Mouse (Mus musculus) embryonic facial prominence, embryonic 14.5 days (tissue): Measurements from ENCODE around the gene Ism1. TPM values are rescaled to one million over a fixed set of nuclear protein-coding genes. Genes with fewer than 3 reads are reported as not detected.

Experiments
- ATAC-seq: fragments of 200-750 bp; cut with Nextera tagmentation; 2 replicates; pipeline ENCODE4 v1.8.0; 2017; ENCODE audit warnings: low read depth, moderate number of reproducible peaks, moderate TSS enrichment
- DNase-seq: peaks from one replicate; pipeline ENCODE4 v3.0.0-alpha.2; 2015; ENCODE audit warnings: low spot score
- H3K27ac ChIP-seq: fragments of 300-500 bp; sonication (generic); replicated peaks from 2 replicates; pipeline ENCODE4 v1.5.1; 2014; ENCODE audit warnings: low read depth, mild to moderate bottlenecking, low read length, moderate library complexity
- H3K27me3 ChIP-seq: fragments of 300-500 bp; sonication (generic); replicated peaks from 2 replicates; pipeline ENCODE4 v1.6.1; 2014; ENCODE audit warnings: low read length; ENCODE audit not compliant: control insufficient read depth, insufficient read depth
- H3K36me3 ChIP-seq: fragments of 300-500 bp; sonication (generic); 2 replicates; pipeline ENCODE4 v1.6.1; 2014; ENCODE audit warnings: low read length, mixed read lengths; ENCODE audit not compliant: control insufficient read depth, insufficient read depth
- H3K4me1 ChIP-seq: fragments of 300-500 bp; sonication (generic); 2 replicates; pipeline ENCODE4 v1.6.1; 2014; ENCODE audit warnings: antibody characterized with exemption, low read length; ENCODE audit not compliant: control insufficient read depth, insufficient read depth
- H3K4me2 ChIP-seq: fragments of 300-500 bp; sonication (generic); 2 replicates; pipeline ENCODE4 v1.6.1; 2014; ENCODE audit warnings: low read depth, mild to moderate bottlenecking, low read length, moderate library complexity, mixed read lengths
- H3K4me3 ChIP-seq: fragments of 300-500 bp; sonication (generic); 2 replicates; pipeline ENCODE4 v1.5.1; 2014; ENCODE audit warnings: low read depth, mild to moderate bottlenecking, low read length
- H3K9ac ChIP-seq: fragments of 300-500 bp; sonication (generic); 2 replicates; pipeline ENCODE4 v1.6.1; 2014; ENCODE audit warnings: low read depth, mild to moderate bottlenecking, low read length, moderate library complexity, mixed read lengths
- H3K9me3 ChIP-seq: fragments of 300-500 bp; sonication (generic); 2 replicates; pipeline ENCODE4 v1.6.1; 2016; ENCODE audit warnings: low read length; ENCODE audit not compliant: control insufficient read depth
- whole genome bisulfite sequencing: fragments of 180-500 bp; shearing (Covaris S2); extraction: QIAGEN DNeasy Blood & Tissue Kit; methylation state at CpG from one replicate; pipeline ENCODE4 v1.1.7; 2014; 5-methylcytosine and 5-hydroxymethylcytosine counted together
- polyA plus RNA-seq: library from polyadenylated mRNA; unstranded; fragments of >200 nt; fragmentation: Nextera tagmentation; extraction: Ambion mirVana; gene quantifications from 2 replicates; pipeline ENCODE4 v1.2.1, GENCODE M21; 2014

Ism1 gene
- polyA plus RNA-seq: 4.5 and 4.8 TPM in 2 replicates

- Histone ChIP-seq H3K4me3 (peak within 1 kb of the TSS; percentile 90), H3K4me2 (peak within 1 kb of the TSS; percentile 99), H3K27ac (peak within 1 kb of the TSS; percentile 77), H3K4me1 (peaks cover 6% of the 10 kb centered on the region; the same call in 1 of the 2 replicates), H3K9me3 (no peaks in the 10 kb centered on the region), H3K36me3 (no peaks in the 10 kb centered on the region), H3K9ac (peak within 1 kb of the TSS; percentile 87), H3K27me3 (no peaks in the 10 kb centered on the region; the same call in 1 of the 2 replicates)
- peak; percentile 47 for DNase-seq
- WGBS: under 1% methylated on average over 21 of the region's 39 CpGs
- peak; percentile 77 for ATAC-seq
Measured at GRCm38 (mm10) chr2:139677809-139678274, at the start of gene Ism1. TSS of gene Ism1 (plus strand) at chr2:139678178.

- 70% methylated on average over 4 of the region's 4 CpGs for WGBS
- no peak overlapping the region for H3K27ac ChIP-seq
- H3K4me3 ChIP-seq: no peak overlapping the region
- H3K27me3 ChIP-seq: no peaks in the 10 kb centered on the region
- H3K9ac ChIP-seq: no peak overlapping the region
- ATAC-seq (no peak), DNase-seq (no peak)
- no peaks in the 10 kb centered on the region for H3K36me3 ChIP-seq
- no peaks in the 10 kb centered on the region for H3K4me1 ChIP-seq
- no peaks in the 10 kb centered on the region for H3K9me3 ChIP-seq
- no peak overlapping the region for H3K4me2 ChIP-seq
Measured at GRCm38 (mm10) chr2:139628731-139629130, 49.2 kb upstream of the Ism1 start.

- no peak for DNase-seq
- no peak overlapping the region for H3K4me3 ChIP-seq
- no peaks in the 10 kb centered on the region for H3K9me3 ChIP-seq
- no peak overlapping the region for H3K27ac ChIP-seq
- no peak overlapping the region for H3K9ac ChIP-seq
- no peaks in the 10 kb centered on the region for H3K4me1 ChIP-seq
- 94% methylated on average over 3 of the region's 3 CpGs for WGBS
- H3K4me2 ChIP-seq: no peak overlapping the region
- ATAC-seq: no peak
- H3K27me3 ChIP-seq: no peaks in the 10 kb centered on the region
- no peaks in the 10 kb centered on the region for H3K36me3 ChIP-seq
Measured at GRCm38 (mm10) chr2:139629653-139630052, 48.3 kb upstream of the Ism1 start.

GRCm38 (mm10) chr2:139634506-139634905 lies 43.5 kb upstream of the Ism1 start:
- Histone ChIP-seq H3K4me2 (no peak overlapping the region), H3K27ac (no peak overlapping the region), H3K4me1 (no peaks in the 10 kb centered on the region), H3K27me3 (no peaks in the 10 kb centered on the region), H3K36me3 (no peaks in the 10 kb centered on the region), H3K4me3 (no peak overlapping the region), H3K9me3 (no peaks in the 10 kb centered on the region), H3K9ac (no peak overlapping the region)
- WGBS: 55% methylated on average over 4 of the region's 4 CpGs
- no peak for ATAC-seq
- DNase-seq: no peak

GRCm38 (mm10) chr2:139637861-139638260 lies 40.1 kb upstream of the Ism1 start:
- ATAC-seq: no peak
- Histone ChIP-seq H3K36me3 (no peaks in the 10 kb centered on the region), H3K27me3 (no peaks in the 10 kb centered on the region), H3K9me3 (no peaks in the 10 kb centered on the region), H3K4me3 (no peak overlapping the region), H3K4me2 (no peak overlapping the region), H3K4me1 (no peaks in the 10 kb centered on the region), H3K27ac (no peak overlapping the region), H3K9ac (no peak overlapping the region)
- no peak for DNase-seq
- WGBS: 41% methylated on average over 2 of the region's 2 CpGs

- ATAC-seq: peak; percentile 83; the same call in 1 of the 2 replicates
- Histone ChIP-seq H3K9ac (no peak overlapping the region), H3K36me3 (no peaks in the 10 kb centered on the region), H3K27me3 (no peaks in the 10 kb centered on the region), H3K4me2 (no peak overlapping the region), H3K4me1 (no peaks in the 10 kb centered on the region), H3K27ac (no peak overlapping the region), H3K4me3 (no peak overlapping the region), H3K9me3 (no peaks in the 10 kb centered on the region)
- WGBS: 33% methylated on average over 7 of the region's 7 CpGs
- DNase-seq: peak; percentile 72
Measured at GRCm38 (mm10) chr2:139641757-139642385, 36.1 kb upstream of the Ism1 start.

- H3K27ac ChIP-seq: no peak overlapping the region
- no peak overlapping the region for H3K9ac ChIP-seq
- ATAC-seq: no peak
- H3K36me3 ChIP-seq: no peaks in the 10 kb centered on the region
- no peak for DNase-seq
- H3K27me3 ChIP-seq: no peaks in the 10 kb centered on the region
- no peaks in the 10 kb centered on the region for H3K4me1 ChIP-seq
- 58% methylated on average over 3 of the region's 3 CpGs for WGBS
- H3K4me2 ChIP-seq: no peak overlapping the region
- H3K9me3 ChIP-seq: no peaks in the 10 kb centered on the region
- no peak overlapping the region for H3K4me3 ChIP-seq
Measured at GRCm38 (mm10) chr2:139649518-139649917, 28.5 kb upstream of the Ism1 start.

- H3K27ac ChIP-seq: no peak overlapping the region
- H3K27me3 ChIP-seq: no peaks in the 10 kb centered on the region
- no peaks in the 10 kb centered on the region for H3K36me3 ChIP-seq
- 59% methylated on average over 4 of the region's 4 CpGs for whole genome bisulfite sequencing
- H3K4me3 ChIP-seq: no peak overlapping the region
- no peak overlapping the region for H3K9ac ChIP-seq
- H3K4me1 ChIP-seq: no peaks in the 10 kb centered on the region
- no peak overlapping the region for H3K4me2 ChIP-seq
- no peak for ATAC-seq
- DNase-seq: no peak
- no peaks in the 10 kb centered on the region for H3K9me3 ChIP-seq
Measured at GRCm38 (mm10) chr2:139656750-139657149, 21.2 kb upstream of the Ism1 start.

GRCm38 (mm10) chr2:139671838-139672237 lies 6.1 kb upstream of the Ism1 start:
- Histone ChIP-seq H3K4me2 (no peak overlapping the region), H3K4me3 (no peak overlapping the region), H3K36me3 (no peaks in the 10 kb centered on the region), H3K4me1 (peaks cover 6% of the 10 kb centered on the region; the same call in 1 of the 2 replicates), H3K27ac (no peak overlapping the region), H3K9ac (no peak overlapping the region), H3K9me3 (no peaks in the 10 kb centered on the region), H3K27me3 (no peaks in the 10 kb centered on the region; the same call in 1 of the 2 replicates)
- DNase-seq: no peak
- ATAC-seq: no peak
- 82% methylated on average over 3 of the region's 3 CpGs for WGBS
